Mouse (Mus musculus) gastrocnemius, adult 2 months (tissue): ENCODE data around the gene Mrps11. TPM values are rescaled to one million over a fixed set of nuclear protein-coding genes. Genes with fewer than 3 reads are reported as not detected.

Experiments used
- DNase-seq: peaks from one replicate; pipeline ENCODE4 v3.0.0; 2022
- H3K27ac ChIP-seq: fragments of 200-600 bp; 2 replicates; pipeline ENCODE4 v1.8.1; 2022; ENCODE audit warnings: mild to moderate bottlenecking
- H3K4me3 ChIP-seq: fragments of 200-600 bp; 2 replicates; pipeline ENCODE4 v1.8.1; 2022; ENCODE audit warnings: mild to moderate bottlenecking, moderate library complexity
- CTCF ChIP-seq: fragments of 200-600 bp; IDR thresholded peaks from 2 replicates; pipeline ENCODE4 v1.8.1; 2022; ENCODE audit warnings: antibody characterized with exemption, mild to moderate bottlenecking, moderate library complexity
- intact Hi-C: fragments of 180-260 bp; cut with DNase I; formaldehyde crosslinking; loops from one replicate; pipeline ENCODE4 v1.15.1; 2025
- total RNA-seq, 2 experiments: library from RNA; stranded (reverse); gene quantifications; 2 replicates each; pipeline ENCODE4 v1.2.3; 2021

Mrps11 gene
- total RNA-seq, 2 experiments from 2014 or later = 27.7 to 37.1 TPM

DNA sequence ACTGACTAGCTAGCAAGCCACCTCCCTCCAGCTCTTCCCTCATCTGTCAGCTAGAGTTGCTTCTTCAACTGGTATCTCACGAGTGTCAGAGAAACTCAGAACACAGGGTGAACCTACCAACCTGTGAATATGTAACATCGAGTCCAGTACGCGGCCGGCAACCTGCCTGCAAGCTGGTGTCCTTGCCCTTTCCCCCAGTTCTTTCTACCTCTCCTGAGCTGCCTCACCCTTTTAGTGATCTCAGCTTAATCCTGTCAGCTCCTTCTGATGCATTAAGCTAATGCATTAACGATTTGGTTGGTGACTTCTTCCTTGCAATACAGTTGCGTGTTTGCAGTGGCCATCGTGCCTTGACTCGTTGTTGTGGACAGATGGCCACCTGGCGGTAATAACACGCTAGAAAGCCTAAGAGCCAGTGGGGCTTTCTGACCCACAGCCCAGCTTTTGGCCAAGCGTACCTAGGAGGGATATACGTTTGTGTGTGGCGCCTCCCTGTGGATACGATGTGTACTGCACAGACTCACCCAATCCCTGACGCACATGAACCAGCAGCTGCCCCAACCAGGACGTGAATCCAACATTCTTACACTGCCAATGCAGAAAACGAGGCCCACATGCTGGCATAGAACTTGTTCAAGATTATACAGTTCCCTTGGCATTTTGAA is 16.8 kb upstream of the Mrps11 start:
- peak; percentile 43 for DNase-seq
- Histone ChIP-seq H3K4me3 (no peak overlapping the region), H3K27ac (no peak overlapping the region)
- intact Hi-C loops = no loop called here
- peak; percentile 65 for TF ChIP-seq CTCF

DNA sequence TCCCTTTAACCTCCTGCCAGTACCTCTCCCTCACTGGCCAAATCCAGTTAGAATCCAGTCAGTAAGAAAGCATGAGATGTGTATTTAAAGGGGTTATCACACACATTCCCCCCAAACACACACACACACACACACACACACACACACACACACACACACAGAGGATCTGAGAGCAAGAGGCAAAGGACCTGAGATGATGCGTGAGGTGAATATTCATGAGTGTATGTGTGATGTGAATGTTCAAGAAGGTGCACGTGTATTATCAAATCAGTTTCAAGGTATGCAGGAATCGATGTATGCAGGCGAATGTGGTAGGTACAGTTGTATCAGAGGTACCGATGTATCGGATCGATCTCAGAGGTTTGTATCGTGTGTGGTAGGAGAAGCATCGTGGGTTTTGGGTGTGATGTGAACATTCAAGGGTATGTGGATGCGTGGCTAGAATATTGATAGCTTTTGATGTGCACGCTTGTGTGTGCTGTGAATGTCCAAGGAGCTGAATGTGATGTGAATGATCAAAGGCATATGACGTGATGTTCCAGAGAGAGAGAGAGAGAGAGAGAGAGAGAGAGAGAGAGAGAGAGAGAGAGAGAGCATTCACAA is 14.9 kb upstream of the Mrps11 start:
- Histone ChIP-seq H3K4me3 (no peak overlapping the region), H3K27ac (no peak overlapping the region)
- TF ChIP-seq CTCF = no peak
- intact Hi-C loops = no loop called here
- DNase-seq = no peak

DNA sequence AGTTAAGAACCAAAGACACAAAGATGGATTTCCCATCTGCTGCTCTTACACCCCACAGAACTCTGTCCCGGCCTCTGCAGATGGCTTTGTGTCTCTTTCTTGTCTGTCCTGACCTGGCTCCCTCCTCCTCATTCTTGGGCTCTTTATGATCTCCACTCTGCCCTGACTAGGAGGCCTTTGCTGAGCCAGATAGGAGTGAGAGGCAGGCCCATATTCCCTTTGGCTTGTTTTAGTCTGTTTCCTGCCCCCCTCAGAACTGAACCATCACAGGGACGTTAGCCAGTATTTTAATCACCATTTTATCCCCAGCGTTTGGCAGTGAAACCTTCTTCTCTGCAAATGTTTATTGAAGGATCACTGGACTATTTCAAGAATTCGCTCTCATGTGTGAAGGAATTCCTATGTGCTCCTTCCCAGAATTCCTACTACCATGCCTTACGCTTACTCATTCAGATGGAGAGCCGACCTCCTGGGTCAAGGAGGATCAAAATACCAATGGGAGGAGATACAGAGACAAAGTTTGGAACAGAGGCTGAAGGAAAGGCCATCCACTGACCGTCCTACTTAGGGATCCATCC is 13.8 kb upstream of the Mrps11 start:
- no peak for TF ChIP-seq CTCF
- H3K27ac ChIP-seq = no peak overlapping the region
- no peak overlapping the region for H3K4me3 ChIP-seq
- no peak for DNase-seq
- intact Hi-C loops = no loop called here

GRCm38 (mm10) chr7:78770936-78771335 is 12.0 kb upstream of the Mrps11 start:
- no peak overlapping the region for H3K27ac ChIP-seq
- no peak for DNase-seq
- intact Hi-C loops = no loop called here
- no peak for TF ChIP-seq CTCF
- H3K4me3 ChIP-seq = no peak overlapping the region

DNA sequence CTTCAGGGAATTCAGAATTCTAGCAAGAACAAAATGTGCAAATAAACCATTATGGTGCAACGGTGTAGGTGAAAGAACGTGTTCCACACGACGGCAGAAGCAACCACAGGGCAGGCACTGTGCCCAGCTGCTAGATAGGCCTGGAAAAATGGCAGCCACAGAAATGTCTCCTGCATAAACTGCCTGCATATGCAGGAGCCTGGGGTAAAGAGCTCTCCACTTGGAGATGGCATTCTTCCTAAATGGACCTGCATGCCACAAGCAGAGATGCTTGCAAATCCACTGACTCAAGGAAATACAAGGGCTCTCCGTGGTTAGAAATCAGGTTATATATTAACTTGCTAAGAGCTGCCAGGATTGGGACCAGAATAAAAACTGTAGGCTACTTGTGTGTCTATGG is 4.2 kb upstream of the Mrps11 start:
- H3K27ac ChIP-seq = no peak overlapping the region
- no peak for DNase-seq
- intact Hi-C loops = no loop called here
- TF ChIP-seq CTCF = no peak
- H3K4me3 ChIP-seq = no peak overlapping the region

DNA sequence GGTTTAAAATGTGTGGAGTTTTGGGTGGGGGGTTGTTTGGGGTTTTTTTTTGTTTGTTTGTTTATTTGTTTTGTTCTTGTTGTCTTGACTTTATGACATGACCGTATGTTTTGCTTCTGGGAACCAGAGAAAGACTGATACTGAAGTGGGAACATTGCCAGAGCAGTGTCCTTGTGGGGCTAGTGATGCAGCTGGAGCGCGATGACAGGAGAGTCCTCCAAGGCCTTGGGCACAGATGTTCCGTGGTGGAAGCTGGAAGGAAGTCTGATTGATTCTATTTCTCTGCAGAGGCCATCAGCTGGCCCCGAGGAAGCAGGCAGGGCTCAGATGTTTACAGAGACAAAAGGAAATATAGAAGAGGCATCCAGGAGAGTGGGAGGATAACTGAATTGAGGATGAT is 3.0 kb downstream of the Mrps11 start:
- no peak for TF ChIP-seq CTCF
- H3K4me3 ChIP-seq = no peak overlapping the region
- H3K27ac ChIP-seq = no peak overlapping the region
- DNase-seq = no peak
- intact Hi-C loops = no loop called here

- Histone ChIP-seq H3K27ac (no peak overlapping the region), H3K4me3 (no peak overlapping the region)
- intact Hi-C loops = no loop called here
- no peak for TF ChIP-seq CTCF
- DNase-seq = no peak
Observed at GRCm38 (mm10) chr7:78787793-78788380, 5.0 kb downstream of the Mrps11 start.

DNA sequence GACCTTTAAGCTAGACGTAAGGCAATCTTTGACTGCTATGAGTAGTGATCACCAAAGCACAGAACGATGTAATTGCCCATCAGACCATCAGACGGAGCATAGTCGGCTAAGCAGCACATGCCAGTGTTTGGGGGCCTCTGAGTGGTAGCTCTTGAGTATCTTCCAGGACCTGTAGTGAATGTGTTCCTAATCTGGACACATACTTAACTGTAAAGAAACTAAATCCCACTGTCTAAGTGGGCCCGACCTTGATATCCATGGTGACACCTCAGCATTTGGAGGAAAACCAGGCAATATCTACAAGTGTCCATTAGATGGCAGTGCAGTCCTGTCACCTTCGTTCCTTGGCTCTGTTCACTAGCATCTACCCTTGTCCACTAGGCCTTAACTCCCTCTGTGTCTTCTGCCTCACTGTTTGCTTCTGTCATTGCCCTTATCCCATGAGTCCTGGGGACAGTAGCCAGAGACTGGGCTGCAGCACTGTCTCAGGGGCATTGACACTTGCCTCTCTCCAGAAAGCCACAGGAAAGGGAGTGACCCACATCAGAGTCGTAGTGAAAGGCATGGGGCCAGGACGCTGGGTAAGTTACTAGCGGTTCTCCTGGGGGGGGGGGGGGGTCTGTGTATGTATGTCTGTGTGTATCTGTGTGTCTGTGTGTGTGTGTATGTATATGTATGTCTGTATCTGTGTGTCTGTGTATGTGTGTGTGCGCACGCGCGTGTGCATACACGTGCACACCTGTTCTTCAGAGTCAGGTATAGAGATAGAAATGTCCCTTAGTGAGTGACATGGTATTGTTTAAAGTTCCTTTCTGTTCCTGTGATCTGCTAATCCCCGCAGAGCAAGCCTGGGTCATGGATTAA is 8.7 kb downstream of the Mrps11 start:
- intact Hi-C loops = loop anchor here (1.0 kb wide), 1 partner anchor 99 kb away; no protein-coding TSS in a partner anchor

DNA sequence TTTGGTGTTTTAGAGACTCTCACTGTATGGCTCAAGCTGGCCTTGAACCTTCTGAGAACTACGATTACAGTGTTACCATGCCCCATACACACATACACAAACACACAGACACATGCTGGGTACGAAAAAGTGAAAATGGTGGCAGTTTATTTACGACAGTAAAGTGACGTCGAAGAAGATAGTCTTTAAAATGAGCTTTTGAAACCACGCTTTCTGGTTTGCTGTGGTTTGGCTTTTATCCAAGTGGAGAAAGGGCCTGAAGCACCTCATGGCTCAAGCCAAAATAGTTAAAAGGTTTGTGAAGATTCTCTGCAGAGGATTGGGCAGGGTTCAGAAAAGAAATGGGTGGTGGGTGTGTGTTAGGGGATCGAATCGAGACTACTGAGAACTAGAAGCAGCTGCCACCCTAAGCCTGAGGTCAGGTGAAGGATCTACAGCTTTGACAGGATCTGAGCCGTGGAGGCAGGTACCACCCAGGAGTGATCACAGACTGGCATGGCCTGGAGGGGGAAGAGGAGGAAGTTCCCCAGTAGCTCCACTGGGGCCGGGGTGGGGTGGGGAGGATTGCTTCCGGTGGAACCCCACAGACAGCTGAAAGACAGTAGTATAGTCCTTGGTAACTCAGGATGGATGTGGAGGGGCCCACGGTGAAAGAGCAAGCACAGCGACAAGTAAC is 11.1 kb downstream of the Mrps11 start:
- Histone ChIP-seq H3K27ac (peak overlapping the region; percentile 68), H3K4me3 (no peak overlapping the region)
- DNase-seq = no peak
- no peak for TF ChIP-seq CTCF
- intact Hi-C loops = loop anchor here (2.0 kb wide), 1 partner anchor 53 kb away; the partner anchor contains the start of gene Det1

More for the DNA sequence above, 8.7 kb downstream of the Mrps11 start:
- Histone ChIP-seq H3K27ac (no peak overlapping the region), H3K4me3 (no peak overlapping the region)
- TF ChIP-seq CTCF = peak; percentile 88
- peak; percentile 34 for DNase-seq

- H3K4me3 ChIP-seq = no peak overlapping the region
- no peak for TF ChIP-seq CTCF
- peak overlapping the region; percentile 68 for H3K27ac ChIP-seq
- intact Hi-C loops = loop anchor here (2.0 kb wide), 1 partner anchor 52 kb away; the partner anchor contains the start of gene Det1
- no peak for DNase-seq
Observed at GRCm38 (mm10) chr7:78794571-78795092, 11.7 kb downstream of the Mrps11 start.

DNA sequence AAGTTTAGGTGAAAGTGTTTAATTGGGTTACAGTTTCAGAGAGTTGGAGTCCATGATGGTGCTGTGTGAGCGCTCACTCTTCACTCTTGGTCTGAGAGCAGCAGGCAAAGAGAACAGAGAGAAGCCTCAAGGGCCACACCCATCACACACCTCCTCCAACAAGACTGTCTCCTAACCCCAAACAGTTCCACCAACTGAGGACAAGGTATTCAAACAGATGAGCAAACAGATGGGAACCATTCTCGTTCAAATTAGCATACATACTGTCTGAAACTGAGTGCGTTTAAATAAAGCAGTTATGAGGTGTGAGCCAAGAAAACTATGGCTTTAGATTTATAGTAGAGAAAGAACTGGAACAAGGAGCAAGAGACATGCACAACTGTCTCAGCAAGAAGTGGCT is 13.7 kb downstream of the Mrps11 start:
- intact Hi-C loops = no loop called here
- TF ChIP-seq CTCF = no peak
- DNase-seq = no peak
- Histone ChIP-seq H3K4me3 (no peak overlapping the region), H3K27ac (no peak overlapping the region)
